Mouse (Mus musculus): ENCODE data around the gene Szt2. TPM values are rescaled to one million over a fixed set of nuclear protein-coding genes. Genes with fewer than 3 reads are reported as not detected.

The Szt2 gene
- total and polyA plus RNA-seq, 3 experiments = 17.1 to 39.7 (median 18.0) TPM

DNA sequence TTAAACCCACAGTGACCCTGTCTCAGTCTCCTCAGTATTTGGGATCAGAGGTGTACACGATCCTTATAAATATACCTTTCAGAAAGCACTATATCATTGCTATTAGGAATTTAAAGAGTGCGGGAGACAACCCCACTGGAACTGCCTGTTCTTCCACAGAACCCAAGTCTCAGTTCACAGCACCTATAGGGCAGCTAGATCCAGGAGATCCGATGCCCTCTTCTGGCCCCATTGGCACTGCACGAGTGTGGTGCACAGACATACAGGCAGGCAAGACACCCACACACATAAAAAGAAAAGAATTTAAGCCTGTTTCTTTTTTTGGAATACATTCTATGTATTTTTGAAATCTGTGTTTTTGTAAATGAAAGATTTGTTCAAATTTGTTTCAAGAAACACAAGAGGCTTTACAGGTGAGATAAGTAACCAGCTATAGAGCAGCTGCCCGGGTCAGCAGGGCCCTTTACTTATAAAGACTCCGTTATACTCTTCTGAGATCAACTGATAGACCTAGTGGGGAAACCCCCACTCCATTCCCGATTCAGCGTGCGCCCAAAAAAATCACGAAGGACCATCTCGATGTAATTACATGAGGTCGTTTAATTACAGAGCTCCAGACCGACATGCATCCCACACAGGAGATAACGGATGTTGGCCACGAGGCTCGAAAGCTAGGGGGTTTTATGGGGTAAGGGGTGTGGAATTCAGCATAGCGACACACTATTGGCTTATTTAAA, 50.7 kb downstream of the Szt2 start:
- no peak for DNase-seq

DNA sequence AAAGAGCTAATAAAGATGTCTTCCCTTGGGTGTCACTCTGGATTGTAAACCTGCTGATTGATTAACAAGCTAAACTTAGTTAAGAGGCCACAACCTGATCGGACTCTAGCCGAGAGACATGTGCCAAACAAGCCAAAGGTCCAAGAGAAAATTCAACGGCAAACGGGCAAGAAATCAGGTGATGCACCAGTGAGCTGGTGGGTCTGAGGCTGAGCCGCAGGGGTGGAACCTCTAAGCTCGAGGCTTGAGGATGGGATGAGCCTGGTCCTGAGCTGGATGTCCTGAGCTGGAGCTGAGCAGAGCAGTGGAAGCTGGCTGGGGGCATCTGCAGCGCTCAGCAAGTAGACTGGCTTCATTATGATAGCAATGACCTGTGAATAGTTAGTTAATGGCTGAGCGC, 51.6 kb downstream of the Szt2 start:
- no peak for DNase-seq

DNA sequence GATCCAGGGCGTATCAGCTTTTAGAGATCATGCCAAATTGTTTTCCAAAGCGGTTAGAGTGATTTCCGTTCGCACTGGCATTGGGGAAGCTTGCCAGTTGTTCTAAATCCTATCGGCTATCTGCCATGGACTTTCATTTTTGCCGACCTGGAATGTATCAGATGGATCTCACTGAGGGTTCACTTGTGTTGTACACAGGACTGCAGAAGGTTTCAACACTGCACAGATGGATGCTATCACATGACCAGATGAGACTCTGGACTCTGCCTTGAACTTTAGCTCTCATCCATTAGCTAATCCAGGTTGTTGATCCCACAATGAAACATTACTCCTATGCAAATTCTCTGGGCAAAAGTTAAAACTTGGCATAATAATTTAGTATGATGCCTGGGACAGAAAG, 52.3 kb downstream of the Szt2 start:
- DNase-seq = no peak

DNA sequence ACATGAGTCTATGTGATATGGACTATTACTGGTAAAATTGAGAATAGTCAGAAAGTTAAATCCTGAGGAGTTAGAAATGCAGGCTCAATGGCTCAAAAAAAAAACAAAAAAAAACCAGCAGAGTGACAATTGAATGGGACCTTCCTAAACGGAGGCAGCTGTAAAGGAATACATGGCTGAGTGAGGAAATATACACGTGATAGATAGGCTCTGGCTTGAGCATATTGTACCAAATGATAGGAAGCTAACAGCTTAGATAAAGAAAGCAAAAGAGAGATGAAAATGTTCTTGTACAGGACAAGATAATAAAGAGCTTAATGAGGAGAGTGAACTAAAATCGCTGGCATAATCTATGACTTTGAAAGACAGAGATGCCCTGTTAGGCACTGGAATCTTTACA, 54.8 kb downstream of the Szt2 start:
- DNase-seq = no peak

DNA sequence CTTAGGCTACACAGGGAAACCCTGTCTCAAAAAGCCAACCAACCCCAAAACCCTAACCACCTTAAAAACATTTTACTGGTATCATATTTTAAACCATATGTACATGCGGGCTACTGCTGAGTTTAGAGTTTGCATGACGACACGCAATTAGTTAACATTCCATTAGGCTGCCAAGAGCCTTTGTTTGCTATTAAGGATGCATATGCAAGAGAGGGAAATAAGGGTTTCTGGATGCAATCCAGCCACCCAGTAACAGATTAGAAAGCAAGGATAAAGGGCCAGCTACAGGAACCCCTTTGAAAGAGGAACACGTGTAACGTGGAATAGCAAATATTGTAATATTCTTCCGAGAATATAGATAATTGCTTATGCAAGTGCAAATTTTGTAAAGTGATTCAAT, 55.4 kb downstream of the Szt2 start:
- DNase-seq = no peak

DNA sequence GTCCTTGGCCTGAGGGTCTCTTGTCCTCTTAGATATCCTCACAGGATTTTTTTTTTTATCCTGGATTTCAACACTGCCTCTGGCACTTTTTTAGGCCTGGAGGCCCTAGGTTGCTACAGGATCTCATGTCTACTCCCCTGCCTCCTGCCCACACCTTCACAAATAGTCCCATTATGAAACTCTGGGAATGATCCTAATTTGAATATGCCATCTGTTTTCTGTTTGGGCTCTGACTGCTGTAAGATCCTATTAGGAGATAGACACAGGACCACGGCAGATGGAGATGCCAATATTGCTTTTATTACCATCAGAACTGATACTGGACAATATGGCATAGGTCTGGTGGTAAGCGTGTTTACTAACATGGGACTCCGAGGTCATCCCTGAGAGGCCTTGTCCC, 57.2 kb downstream of the Szt2 start:
- no peak for DNase-seq

DNA sequence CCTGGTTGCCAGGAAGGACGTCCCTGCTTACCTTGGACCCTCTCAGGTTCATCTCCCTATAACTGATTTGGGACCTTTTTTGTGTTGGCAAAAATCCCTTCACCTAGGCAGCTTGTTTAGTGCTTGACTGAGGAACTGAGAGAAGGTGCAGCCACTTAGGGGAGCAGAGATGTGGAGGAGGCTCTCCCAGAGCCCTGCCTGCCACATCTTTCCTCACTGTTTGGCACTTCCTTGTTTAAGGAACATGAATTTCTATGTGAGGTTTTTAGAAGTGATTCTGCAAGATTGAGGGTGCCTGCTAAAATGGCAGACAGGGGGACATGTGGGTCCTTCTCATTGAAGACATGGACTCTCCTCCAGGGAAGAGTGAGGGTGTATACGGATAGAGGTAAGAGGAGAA, 58.2 kb downstream of the Szt2 start:
- no peak for DNase-seq

DNA sequence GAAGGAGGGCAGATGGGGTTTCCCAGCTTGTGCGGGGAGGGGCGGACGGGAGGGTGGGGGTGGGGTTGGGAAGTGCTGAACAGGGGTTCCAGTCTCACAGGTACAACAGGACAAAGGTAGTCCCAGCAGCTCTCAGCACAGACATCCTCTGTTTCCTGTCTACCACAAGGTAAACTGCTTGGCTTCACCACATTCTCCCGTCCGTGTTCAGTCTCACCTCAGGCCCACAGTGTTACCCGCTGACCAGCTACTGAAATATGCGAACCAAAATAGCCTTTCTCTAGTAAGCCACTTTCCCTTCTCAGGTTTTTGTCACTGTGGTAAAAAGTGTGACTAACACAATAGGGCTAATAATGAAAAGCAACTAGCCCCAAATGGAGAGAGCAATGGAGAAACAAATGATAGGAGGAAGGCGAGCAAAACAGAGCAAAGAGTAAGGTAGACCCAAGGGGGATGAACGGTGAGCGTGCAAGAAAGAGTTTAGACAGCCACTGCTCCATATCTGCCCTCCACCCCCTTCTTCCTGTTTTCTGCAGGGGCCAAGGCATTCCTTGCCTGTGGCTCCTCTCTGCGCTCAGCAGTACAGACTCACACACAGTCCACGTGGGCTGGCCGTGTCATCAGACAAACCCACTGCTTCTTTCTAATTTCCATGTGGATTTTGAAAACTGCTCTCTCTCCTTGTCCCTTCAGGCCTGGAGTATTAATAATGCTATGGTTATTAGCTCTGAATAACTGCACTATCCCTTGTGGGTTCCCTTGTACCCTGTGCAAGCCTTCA, 61.4 kb downstream of the Szt2 start:
- DNase-seq = no peak

DNA sequence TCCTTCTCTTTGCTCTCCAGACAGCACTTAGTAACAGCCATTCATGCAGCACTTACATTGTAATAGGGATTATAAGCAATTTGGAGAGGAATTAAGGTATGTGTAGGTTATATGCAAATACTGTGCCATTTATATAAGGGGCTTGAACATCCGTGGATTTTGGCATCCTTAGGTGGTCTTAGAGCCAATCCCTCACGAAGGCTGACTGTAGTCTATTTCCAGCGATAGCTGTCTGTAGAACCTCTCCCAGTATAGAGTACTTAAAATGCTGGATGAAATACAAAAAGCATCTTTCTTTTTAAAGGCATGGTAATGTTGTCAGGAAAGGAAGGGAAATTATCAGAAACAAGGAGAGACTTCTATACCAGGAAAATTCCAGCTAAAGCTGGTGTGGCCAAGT, 67.6 kb downstream of the Szt2 start:
- DNase-seq = no peak

DNA sequence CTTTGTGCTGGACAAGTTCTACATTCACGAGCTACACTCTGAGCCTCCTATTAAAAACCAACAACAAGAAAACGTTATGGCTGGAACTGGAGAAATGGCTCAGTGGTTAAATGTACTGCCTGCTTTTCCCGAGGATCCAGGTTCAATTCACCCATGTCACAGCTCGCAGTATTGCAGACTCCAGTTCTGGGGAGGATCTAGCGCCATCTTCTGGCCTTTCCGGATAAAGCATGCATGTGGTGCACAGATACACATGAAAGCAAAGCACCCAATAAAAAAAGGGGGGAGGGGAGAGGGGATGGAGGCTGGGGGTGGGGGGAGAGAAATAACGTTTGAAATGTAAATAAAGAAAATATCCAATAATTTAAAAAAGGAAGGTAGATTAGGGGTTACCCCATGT, 72.4 kb downstream of the Szt2 start:
- DNase-seq = peak; percentile 61

DNA sequence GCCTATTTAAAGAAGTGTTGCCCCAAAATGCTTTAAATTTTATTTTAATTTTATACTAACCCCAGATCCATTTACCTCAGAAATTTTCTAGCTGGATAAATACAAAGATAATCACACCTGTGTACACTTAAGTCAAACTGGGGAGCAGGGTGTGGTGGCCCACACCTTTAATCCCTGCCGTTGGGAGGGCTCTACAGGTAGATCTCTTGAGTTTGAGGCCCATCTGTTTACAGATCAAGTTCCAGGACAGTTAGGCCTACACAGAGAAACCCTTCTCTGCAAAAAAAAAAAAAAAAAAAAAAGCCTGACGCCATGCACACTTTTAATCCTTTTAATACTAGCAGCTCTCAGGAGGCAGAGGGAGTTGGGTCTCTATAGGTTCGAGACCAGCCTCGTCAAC, 73.1 kb downstream of the Szt2 start:
- no peak for DNase-seq

DNA sequence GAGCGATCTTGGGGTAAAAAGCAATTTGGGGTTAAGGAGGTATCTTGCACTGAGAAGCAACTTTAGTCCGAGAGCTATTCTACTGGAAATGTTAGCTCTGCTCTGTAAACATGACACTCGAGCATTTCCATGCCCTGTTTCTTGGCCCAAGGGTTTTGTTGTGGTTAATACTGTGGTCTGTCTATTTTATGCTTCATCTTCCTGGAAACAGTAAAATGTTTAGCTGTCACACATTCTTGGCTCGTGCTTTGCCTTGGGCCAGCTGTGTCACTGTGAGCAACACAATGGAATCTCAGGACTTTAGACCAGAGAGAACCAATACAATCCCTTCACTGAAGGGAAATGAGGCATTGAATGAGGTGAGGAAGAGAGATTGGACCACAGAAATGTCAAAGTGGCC, 77.3 kb downstream of the Szt2 start:
- DNase-seq = peak; percentile 10

DNA sequence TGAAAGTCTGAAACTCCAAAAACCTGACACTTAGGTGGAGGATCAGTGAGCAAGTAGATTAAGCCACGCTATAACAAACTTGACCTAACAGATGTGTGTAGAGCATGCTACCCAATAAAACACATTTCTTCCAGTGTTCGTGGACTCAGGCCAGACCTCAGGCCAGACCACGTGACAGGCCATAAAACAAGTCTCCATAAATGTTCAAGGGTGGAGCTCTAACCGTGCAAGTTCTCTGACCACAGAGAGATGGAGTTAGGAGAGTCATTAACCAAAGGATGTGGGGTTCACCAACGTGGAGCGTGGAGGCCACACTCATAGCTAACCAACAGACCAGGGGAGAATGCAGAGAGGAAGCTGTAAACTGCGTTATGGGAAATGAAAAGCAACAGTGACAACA, 82.6 kb downstream of the Szt2 start:
- no peak for DNase-seq

DNA sequence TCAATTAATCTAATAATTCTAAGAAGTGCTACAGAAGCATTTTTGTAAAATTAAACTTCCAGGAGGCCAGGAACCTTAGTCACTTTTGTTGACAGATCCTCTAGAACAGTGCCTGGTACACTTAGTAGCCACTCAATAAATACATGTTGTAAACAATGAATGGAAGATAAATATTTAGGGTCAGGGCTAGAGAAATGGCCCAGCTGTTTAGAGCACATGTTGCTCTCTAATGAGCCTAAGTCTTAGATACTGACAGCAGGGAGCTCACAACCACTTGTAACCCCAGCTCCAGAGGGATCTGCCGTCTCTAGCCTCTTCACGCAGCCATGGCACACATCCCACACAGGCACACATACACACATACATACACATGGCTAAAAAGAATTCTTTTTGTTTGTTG, 88.4 kb downstream of the Szt2 start:
- no peak for DNase-seq

DNA sequence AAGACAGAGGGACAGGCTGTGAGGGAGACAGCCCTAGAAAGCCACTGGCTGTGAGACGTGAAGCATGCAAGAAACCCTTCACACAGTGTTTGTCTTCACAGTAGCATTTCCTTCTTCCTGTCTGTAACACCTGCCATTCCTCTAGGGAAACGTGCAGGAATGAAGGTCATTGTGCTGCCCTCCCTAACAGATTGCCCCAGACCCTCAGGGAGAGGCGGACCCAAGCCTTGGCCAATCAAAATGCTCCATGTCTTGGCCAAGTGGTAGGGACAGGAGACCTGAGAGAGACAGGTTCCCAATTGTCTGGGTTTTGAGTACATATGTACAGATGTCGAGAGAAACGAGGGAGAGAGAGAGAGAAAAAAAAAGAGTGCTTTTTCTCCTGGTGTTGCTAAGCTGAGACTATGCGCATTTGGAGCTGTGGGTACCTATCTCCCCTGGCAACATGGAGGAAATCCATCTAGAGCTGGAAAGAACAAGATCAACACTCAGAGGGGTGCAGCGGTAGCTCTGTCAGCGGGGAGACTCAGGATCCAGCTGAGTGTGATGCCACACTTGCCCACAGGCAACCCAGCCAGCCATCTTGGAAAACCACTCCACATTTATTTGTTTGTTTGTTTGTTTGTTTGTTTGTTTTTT, 89.2 kb downstream of the Szt2 start:
- DNase-seq = no peak

DNA sequence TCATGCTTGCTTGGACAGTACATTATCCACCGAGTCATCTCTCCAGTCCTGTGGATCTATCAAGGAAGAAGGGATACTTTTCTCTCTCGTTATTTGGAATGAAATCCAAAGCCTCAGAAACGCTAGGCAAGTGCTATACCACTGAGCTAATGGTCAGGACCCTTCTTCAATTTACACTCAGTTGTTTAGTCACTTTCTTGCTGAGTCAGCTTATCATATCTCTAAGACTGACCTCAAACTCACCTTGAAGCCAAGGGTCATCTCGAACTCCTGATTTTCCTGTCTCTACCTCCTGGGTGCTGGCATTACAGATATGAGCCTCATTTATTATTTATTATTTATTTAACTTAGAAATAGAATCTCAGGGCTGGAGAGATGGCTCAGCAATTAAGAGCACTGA, 92.4 kb downstream of the Szt2 start:
- no peak for DNase-seq

DNA sequence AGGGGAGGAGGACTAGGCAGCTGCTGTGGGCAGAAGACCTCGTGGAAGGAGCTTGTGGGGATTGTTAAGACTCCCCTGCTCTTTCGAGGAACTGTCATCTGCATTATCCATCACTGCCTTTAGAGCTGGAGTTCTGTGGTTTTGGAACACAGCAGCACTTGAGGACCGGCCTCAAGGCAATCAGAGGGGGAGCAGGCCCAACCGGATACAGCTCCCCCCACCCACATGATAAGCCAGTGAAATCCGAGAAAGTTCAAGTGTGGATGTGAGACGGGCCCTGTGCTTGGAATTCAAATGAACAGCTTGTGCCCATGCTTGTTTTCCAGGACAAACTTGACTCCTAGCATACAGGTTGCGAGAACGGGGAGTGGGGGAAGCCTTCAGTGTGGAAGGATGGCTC, 93.8 kb downstream of the Szt2 start:
- no peak for DNase-seq

Other genes starting within 250 kb of the Szt2 start
- 10 to 100 TPM; 37.5 to 40.1 TPM for gene Kdm4a, start 229.2 kb downstream of the Szt2 start, total RNA-seq (2021)
- 25.1 and 29.6 TPM in 2 replicates for gene Kdm4a, start 229.2 kb downstream of the Szt2 start, polyA plus RNA-seq (2012; rRNA removed)
- 10 to 100 TPM; 34.9 to 87.8 TPM for gene Ptprf, start 117.9 kb downstream of the Szt2 start, total RNA-seq (2021)
- gene Ptprf, start 117.9 kb downstream of the Szt2 start, polyA plus RNA-seq (2012; rRNA removed) = 43.2 and 43.3 TPM in 2 replicates
- gene Med8, start 64 bp upstream of the Szt2 start, total RNA-seq (2021) = 10 to 100 TPM; 55.6 to 68.1 TPM
- gene Med8, start 64 bp upstream of the Szt2 start, polyA plus RNA-seq (2012; rRNA removed) = 10.6 and 12.1 TPM in 2 replicates
- 100 to 1,000 TPM in 1 of 2 experiments, 10 to 100 TPM in 1; 81.0 to 123 TPM for gene Elovl1, start 18.8 kb upstream of the Szt2 start, total RNA-seq (2021)
- 158 and 228 TPM in 2 replicates for gene Elovl1, start 18.8 kb upstream of the Szt2 start, polyA plus RNA-seq (2012; rRNA removed)
- 1 to 10 TPM; 3.6 to 4.5 TPM for gene Cdc20, start 28.1 kb upstream of the Szt2 start, total RNA-seq (2021)
- 6.9 and 8.1 TPM in 2 replicates for gene Cdc20, start 28.1 kb upstream of the Szt2 start, polyA plus RNA-seq (2012; rRNA removed)
- gene Mpl, start 48.2 kb upstream of the Szt2 start, total RNA-seq (2021) = under 1 TPM in 1 of 2 experiments, not detected in 1; 0.17 TPM
- gene Mpl, start 48.2 kb upstream of the Szt2 start, polyA plus RNA-seq (2012; rRNA removed) = 0.04 TPM in 1 of 2 replicates, not detected in the other
- 10 to 100 TPM; 30.3 to 52.5 TPM for gene Tie1, start 80.8 kb upstream of the Szt2 start, total RNA-seq (2021)
- 78.4 and 96.9 TPM in 2 replicates for gene Tie1, start 80.8 kb upstream of the Szt2 start, polyA plus RNA-seq (2012; rRNA removed)
- gene 2610528J11Rik, start 117.7 kb upstream of the Szt2 start, total RNA-seq (2021) = not detected
- not detected in 2 replicates for gene 2610528J11Rik, start 117.7 kb upstream of the Szt2 start, polyA plus RNA-seq (2012; rRNA removed)
- gene Tmem125, start 134.8 kb upstream of the Szt2 start, total RNA-seq (2021) = under 1 TPM in 1 of 2 experiments, not detected in 1; 0.21 TPM
- gene Tmem125, start 134.8 kb upstream of the Szt2 start, polyA plus RNA-seq (2012; rRNA removed) = 0.17 and 0.33 TPM in 2 replicates
- under 1 TPM in 1 of 2 experiments, not detected in 1; 0.06 TPM for gene Cfap57, start 211.5 kb upstream of the Szt2 start, total RNA-seq (2021)
- gene Cfap57, start 211.5 kb upstream of the Szt2 start, polyA plus RNA-seq (2012; rRNA removed) = not detected in 2 replicates
- 10 to 100 TPM; 78.5 to 82.0 TPM for gene Ebna1bp2, start 211.5 kb upstream of the Szt2 start, total RNA-seq (2021)
- gene Ebna1bp2, start 211.5 kb upstream of the Szt2 start, polyA plus RNA-seq (2012; rRNA removed) = 6.1 and 10.3 TPM in 2 replicates
- gene Olfr62, start 249.7 kb upstream of the Szt2 start, total RNA-seq (2021) = not detected
- not detected in 2 replicates for gene Olfr62, start 249.7 kb upstream of the Szt2 start, polyA plus RNA-seq (2012; rRNA removed)

Measured in adrenal gland, adult 2 months (tissue).